Mouse (Mus musculus): ENCODE data around the gene Dhx38.

Dhx38 gene

DNA sequence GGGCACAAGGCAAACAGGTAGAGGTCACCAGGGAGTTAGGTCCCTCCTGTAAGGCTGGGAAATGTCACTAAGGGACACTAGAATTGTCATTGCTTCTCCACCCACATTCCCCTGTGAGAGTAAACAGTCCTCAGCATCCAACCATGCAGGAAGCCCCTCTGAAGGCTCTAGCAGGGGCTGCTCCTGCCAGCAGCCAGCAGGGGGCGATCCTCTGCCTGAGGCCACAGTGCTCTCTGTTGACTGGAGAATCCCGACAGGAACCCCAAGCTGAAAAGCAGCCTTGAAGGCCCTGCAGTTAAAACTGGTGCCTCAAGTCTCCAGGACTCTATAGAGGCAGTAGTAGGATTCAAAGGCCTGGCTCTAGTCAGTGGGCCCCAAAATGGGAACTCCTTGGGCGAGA, 14.0 kb downstream of the Dhx38 start:
- in situ Hi-C loops (cut with MboI, MseI): loop anchor here (25.0 kb wide), 1 partner anchor 1964 kb away; the partner anchor contains the start of gene Psmd7

DNA sequence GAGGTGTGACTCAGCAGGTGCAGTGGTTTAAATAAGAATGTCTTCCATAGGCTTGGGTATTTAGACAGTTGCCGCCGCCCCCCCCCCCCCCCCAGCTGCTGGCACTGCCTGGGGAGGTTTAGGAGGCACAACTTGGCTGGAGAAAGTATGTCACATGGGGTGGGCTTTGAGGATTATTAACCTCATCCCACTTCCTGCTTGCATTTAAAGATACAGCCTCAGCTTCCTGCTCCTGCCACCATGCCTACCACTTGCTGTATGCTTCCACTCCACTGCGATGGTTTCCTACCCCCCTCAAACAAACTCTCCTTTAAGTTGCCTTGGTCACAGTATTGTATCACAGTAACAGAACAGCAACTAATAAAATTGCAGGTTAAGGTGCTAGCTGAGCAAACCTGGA, 21.6 kb downstream of the Dhx38 start:
- in situ Hi-C loops (cut with MboI, MseI): no loop called here

DNA sequence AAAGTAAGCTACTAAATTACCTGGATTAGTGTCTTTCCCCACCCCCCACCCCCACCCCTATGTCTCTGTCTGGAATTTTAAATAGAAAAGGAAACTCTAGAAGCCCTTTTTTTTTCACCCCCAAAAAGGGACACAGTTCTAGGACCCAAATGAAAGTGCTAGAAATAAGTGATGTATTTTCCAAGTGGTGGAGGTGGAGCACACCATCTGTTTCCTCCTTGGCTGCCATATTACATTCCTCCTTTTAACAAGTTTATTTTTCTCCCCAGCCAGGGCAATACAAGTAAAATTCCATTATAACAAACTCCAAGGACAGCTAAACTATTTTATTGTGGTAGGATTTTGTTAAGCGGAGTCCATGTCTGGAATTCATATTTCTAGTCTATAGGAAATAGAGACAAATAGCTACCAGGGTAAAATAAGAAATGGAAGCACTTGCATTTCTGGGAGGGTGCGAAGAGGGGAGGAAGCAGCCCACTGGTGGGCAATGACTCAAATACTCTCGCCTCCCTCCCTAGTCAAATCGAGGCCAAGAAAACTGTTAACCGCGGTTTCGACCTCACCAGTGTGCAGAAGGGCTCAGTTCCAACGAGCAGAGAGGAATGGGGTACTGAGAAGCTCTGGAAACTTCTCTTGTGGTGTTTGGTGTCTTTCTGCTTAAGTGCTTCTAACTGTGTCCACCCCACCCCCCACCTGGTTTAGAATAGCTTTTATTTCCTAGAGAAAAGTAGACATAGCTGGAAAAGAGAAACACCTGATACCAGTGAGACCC, 22.7 kb downstream of the Dhx38 start:
- in situ Hi-C loops (cut with MboI, MseI): no loop called here

DNA sequence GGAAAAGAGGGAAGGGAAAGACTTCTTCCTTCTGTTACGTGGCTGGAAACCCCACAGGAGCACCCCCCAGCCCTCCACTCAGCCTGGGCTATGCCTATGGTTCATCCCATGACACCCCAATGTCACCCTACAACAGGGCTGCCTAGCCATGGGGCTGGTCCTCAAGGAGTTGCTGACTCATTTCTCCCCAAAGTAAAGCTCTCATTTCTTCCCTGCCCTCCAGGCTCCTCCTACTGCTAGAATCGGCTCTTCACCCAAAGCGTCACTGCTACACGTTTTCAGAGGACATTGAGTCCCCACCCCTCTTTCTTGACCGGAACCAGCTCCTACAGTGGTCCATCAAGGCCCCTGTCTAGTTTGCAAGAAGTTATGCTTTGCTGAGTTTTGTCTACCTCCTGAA, 23.5 kb downstream of the Dhx38 start:
- in situ Hi-C loops (cut with MboI, MseI): no loop called here

DNA sequence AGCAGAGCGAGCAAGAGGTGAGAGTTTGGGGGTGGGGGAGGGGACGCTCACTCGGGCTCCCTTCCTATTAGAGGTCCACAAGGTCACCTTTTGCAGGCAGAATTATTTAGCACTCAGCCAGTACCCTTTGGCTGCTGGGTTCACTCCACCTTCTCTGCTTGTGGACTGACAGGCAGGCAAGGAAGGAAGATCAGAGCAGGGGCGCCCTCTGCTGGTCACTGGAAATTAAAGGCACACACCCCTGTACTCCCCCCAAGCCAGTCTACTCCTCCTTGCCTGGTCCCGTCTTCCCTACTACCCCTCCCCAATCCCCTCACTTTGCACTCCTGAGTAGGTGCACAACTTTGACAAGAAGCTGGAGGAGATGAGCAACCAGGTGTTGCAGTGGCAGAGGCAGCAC, 29.0 kb downstream of the Dhx38 start:
- in situ Hi-C loops (cut with MboI, MseI): no loop called here

DNA sequence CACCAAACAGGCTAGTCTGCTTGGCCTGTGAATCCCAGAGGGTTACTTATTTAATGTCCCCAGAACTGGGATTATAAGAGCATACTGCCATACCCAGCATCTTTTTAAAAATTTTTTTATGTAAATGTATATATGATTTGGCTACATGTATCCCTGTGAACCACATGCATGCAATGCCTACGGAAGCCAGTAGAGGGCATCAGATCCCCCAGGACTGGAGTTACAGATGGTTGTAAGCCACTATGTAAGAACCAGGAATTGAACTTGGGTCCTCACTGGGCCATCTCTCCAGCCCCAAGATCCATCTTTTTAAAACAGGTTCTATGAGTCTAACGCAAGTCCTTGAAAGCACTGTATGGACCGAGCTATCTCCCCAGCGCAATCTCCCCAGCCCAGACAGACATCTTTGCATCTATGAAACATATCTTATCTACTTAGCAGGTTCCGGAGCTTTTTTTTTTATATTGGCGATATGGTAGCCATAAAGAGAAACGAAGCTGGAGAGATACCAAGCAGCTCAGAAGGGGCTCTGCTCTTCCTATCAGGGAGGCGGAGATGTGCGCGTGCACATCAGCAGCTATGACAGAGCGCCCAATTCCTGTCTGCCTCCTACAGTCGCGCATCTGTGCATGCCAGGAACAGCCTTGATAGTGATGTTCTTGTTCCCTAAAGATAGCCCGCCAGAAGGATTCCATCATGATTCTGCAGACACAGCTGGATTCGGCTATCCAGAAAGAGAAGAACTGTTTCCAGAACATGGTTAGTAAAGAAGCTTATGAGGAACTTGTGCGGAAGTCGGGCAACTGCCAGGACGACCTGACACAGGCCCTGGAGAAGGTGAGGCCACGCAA, 30.3 kb downstream of the Dhx38 start:
- in situ Hi-C loops (cut with MboI, MseI): no loop called here

DNA sequence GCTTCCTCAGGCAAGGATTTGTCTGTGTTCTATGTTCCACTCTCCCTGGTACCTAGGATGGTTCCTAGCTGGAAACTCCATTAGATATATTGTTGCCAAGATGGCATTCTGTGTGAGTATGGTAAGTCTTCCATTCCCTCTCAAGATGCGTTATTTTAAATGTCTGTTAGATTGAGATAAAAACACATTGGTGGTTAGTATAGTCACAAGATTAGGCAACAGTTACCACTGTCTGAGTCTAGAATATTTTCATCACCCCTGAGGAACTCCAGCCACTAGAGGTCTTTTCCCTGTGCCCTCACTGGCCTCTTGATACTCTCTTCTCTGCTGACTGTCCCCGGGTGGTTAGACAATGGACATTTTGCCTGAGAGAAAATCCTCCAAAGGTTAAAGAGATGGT, 41.7 kb downstream of the Dhx38 start:
- in situ Hi-C loops (cut with MboI, MseI): no loop called here

DNA sequence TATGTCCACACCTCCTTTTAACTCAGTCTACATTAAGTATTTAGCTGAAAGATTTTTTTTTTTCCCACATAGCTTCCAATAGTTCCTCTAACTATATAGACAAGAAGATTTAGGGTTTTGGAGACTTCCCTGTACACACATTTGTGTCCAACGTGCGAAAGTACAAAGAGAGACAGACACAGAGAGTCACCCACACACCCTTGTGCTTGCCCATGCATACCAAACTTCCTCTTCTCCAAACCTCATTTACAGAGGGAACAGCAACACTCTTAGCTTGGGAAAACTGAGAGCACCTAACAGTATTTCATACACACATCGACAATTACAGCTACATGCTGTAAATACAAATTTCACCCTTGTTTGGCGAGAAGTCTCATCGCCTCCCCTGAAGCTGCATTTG, 60.1 kb downstream of the Dhx38 start:
- in situ Hi-C loops (cut with MboI, MseI): no loop called here

DNA sequence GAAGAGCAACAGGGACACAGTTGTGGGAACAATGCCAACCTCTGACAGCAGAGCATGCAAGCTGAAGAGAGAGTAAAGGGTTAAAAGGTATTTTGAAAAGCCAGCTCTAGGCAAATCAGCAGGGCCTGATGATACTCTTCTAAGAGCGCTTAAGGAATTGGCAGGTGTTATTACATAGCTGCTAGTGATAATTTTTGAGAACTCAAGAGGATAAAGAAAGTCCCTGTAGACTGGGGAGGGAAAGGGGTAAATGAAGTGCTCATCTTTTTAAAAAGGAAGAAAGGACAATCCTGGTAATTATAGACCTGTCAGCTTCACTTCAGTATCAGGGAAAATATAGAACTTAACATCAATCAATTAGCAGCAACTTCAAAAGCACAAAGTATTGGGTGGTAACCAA, 62.1 kb downstream of the Dhx38 start:
- in situ Hi-C loops (cut with MboI, MseI): no loop called here

DNA sequence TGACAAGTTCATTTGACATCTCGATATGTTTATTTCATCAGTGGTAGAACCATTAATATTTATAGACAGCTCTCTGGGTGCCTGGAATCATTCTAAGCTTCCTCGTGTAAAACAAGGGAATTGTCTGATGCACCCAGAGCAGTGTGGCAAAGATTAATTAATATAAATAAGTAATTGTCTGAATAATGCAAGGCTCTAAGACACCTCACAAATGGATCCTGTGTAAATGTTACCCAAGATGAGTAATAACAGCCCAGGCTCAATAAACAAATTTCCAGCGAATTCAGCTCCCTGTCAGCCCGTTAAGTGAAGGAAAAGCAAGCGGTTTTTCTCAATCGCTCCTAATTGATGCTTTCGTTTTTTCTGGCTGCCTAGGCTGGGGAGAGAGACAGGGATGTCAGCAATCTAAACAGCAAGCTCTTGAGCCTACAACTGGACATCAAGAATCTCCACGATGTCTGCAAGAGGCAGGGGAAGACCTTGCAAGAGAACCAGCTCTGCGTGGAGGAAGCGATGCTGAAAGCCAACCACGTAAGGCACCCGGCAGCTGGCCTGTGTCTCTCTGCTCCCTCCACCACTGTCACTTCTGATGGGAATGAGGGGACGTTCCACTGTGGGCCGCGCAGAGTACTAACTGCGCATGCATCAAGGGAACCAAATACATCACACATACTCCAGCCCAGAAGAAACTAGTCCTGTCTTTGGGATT, 66.5 kb downstream of the Dhx38 start:
- in situ Hi-C loops (cut with MboI, MseI): no loop called here
